Mouse (Mus musculus) ES-Bruce4 (cell line): ENCODE data around the gene Hexdc. TPM values are rescaled to one million over a fixed set of nuclear protein-coding genes. Genes with fewer than 3 reads are reported as not detected.

Experiments
- H3K27ac ChIP-seq: 2 replicates; pipeline ENCODE4 v1.5.1; 2012; ENCODE audit warnings: low read length, inconsistent platforms; ENCODE audit not compliant: insufficient read depth
- H3K27me3 ChIP-seq: 2 replicates; pipeline ENCODE4 v1.6.1; 2012; ENCODE audit warnings: mild to moderate bottlenecking, low read length, inconsistent platforms; ENCODE audit not compliant: control insufficient read depth, poor library complexity, insufficient read depth, severe bottlenecking
- H3K36me3 ChIP-seq: 2 replicates; pipeline ENCODE4 v1.6.1; 2012; ENCODE audit warnings: inconsistent platforms, mild to moderate bottlenecking, low read length, moderate library complexity; ENCODE audit not compliant: control insufficient read depth, poor library complexity, insufficient read depth, severe bottlenecking
- H3K4me1 ChIP-seq: one replicate; pipeline ENCODE4 v1.8.1; 2011; ENCODE audit warnings: low read length; ENCODE audit not compliant: control insufficient read depth, insufficient read depth
- H3K4me3 ChIP-seq: 2 replicates; pipeline ENCODE4 v1.5.1; 2011; ENCODE audit warnings: low read depth, mild to moderate bottlenecking, low read length
- H3K9ac ChIP-seq: 2 replicates; pipeline ENCODE4 v1.6.1; 2012; ENCODE audit warnings: low read depth, mild to moderate bottlenecking, inconsistent platforms; ENCODE audit not compliant: poor library complexity, severe bottlenecking
- H3K9me3 ChIP-seq: replicated peaks from 2 replicates; pipeline ENCODE4 v1.6.1; 2012; ENCODE audit warnings: mild to moderate bottlenecking, low read length, inconsistent platforms; ENCODE audit not compliant: control insufficient read depth, poor library complexity, insufficient read depth, severe bottlenecking
- CTCF ChIP-seq: IDR thresholded peaks from one replicate; pipeline ENCODE4 v1.8.1; 2011; ENCODE audit warnings: low read depth, low read length
- EP300 ChIP-seq: IDR thresholded peaks from 2 replicates; pipeline ENCODE4 v1.6.1; 2011; ENCODE audit warnings: low read depth, low read length; ENCODE audit not compliant: insufficient read depth
- POLR2A ChIP-seq: IDR thresholded peaks from one replicate; pipeline ENCODE4 v1.8.1; 2011; ENCODE audit warnings: low read length; ENCODE audit not compliant: insufficient read depth
- polyA plus RNA-seq: library from polyadenylated mRNA; stranded (reverse); fragments of >200 nt; gene quantifications from 2 replicates; pipeline ENCODE4 v1.2.4, GENCODE M21; 2011; ENCODE audit warnings: low read depth; ENCODE audit not compliant: missing spikeins, insufficient read depth, insufficient read length

The Hexdc gene
- polyA plus RNA-seq, 1 experiment = 8.2 TPM

DNA sequence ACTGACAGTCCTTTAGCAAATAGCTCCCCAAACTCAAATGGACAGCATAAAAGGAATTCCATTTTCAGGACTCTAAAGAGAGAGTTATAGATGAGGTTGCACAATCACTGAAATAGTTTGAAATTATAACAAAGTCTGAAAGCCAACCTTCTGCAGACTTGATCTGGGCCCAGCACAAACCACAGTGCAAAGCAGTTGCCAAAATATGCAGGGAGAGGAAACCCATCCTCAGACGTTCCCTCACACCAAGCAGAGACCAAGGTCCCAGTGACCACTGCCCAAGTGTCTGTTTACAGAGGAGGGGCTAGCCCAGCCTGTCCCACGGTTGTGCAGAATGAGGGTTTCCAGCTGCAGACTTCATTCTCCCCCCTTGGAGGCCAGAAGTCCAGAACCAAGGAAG, 5.6 kb upstream of the Hexdc start:
- no peak overlapping the region for H3K27ac ChIP-seq
- no peak overlapping the region for H3K4me3 ChIP-seq
- no peaks in the 10 kb centered on the region for H3K4me1 ChIP-seq
- TF ChIP-seq EP300 = no peak
- TF ChIP-seq POLR2A = no peak
- no peak for TF ChIP-seq CTCF
- H3K9ac ChIP-seq = no peak overlapping the region
- no peaks in the 10 kb centered on the region for H3K27me3 ChIP-seq
- H3K9me3 ChIP-seq = no peaks in the 10 kb centered on the region
- no peaks in the 10 kb centered on the region for H3K36me3 ChIP-seq

DNA sequence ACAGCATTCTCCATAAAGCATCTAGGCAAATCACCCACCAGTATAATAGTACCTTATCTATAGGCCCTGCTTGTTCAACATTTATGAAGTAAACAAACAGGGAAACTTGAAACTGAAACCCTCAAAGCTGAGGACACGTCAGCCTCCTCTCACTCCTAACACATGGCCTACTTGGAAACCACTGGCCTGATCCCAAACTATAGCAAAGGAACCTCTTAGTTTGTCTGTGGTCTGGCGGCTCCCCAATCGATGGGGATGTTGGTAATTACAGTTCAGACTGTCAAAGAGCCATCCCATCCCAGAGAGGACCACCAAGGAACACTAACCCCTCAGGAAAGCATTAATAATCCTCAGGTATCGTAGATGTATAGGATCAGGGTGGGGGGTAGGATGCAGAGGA, 4.4 kb upstream of the Hexdc start:
- TF ChIP-seq EP300 (no peak), CTCF (no peak), POLR2A (no peak)
- Histone ChIP-seq H3K4me1 (no peaks in the 10 kb centered on the region), H3K9me3 (no peaks in the 10 kb centered on the region)

DNA sequence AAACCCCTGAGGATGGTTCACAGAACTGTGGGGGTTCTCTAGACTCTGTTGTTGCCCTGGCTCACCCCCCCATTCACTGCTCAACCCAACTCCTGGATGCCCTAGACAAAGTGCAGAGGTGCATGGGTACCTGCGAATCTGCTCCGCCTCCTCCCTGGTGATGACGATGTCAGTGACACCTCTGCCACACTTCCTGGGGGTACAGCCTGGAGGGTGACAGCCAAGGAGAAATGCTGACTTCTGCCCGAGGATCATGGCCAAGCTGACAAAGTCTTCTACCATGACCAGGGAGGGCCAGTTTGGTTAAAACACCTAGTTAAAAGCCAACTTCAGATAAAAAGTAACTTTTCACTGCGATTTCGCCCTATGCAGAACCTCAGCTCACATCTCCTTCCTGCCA, 3.5 kb upstream of the Hexdc start:
- no peaks in the 10 kb centered on the region for H3K4me1 ChIP-seq
- no peak overlapping the region for H3K9ac ChIP-seq
- no peaks in the 10 kb centered on the region for H3K9me3 ChIP-seq
- no peak overlapping the region for H3K27ac ChIP-seq
- H3K27me3 ChIP-seq = no peaks in the 10 kb centered on the region
- no peak for TF ChIP-seq EP300
- H3K4me3 ChIP-seq = no peak overlapping the region
- H3K36me3 ChIP-seq = no peaks in the 10 kb centered on the region

More for the DNA sequence above, 4.4 kb upstream of the Hexdc start:
- Histone ChIP-seq H3K4me3 (no peak overlapping the region), H3K36me3 (no peaks in the 10 kb centered on the region), H3K27ac (no peak overlapping the region), H3K27me3 (no peaks in the 10 kb centered on the region), H3K9ac (no peak overlapping the region)

DNA sequence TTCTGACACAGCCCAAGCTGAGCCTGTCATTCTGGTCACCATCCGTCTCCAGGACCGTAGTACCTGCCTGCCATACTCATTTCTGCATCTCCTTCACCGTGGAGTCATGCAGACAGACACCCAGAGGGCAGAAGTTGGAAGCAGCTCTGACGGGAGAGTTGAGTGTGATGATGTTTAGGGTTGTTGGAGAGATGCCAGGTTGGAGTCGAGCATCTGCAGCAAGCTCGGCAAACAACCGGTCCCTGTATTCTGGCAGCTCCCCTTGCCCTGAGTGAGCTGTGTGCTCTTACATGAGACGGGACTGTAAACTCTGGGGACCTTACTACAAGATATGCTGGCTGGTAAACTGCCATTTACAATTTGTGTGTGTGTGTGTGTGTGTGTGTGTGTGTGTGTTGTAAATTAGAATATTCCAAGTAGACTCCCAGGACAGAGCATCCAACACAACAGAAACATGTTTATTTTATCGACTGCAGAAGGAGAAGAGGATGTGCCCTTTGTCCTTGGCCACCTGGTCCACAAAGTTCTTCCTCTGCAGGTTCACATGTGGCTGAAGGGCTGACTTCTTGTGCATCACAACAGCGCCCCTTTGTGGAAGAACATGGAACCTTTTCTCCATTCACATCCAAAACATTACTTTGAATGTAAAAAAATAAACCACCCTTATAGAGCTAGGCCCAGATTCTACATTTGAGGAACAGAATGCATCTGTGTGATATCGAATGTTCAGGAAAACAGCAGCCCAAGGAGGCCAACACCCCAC, 2.6 kb upstream of the Hexdc start:
- no peak overlapping the region for H3K4me3 ChIP-seq
- no peaks in the 10 kb centered on the region for H3K27me3 ChIP-seq
- TF ChIP-seq POLR2A = no peak
- peak; percentile 57 for TF ChIP-seq CTCF
- no peak overlapping the region for H3K9ac ChIP-seq
- H3K27ac ChIP-seq = no peak overlapping the region
- no peaks in the 10 kb centered on the region for H3K9me3 ChIP-seq
- no peaks in the 10 kb centered on the region for H3K36me3 ChIP-seq
- no peaks in the 10 kb centered on the region for H3K4me1 ChIP-seq

DNA sequence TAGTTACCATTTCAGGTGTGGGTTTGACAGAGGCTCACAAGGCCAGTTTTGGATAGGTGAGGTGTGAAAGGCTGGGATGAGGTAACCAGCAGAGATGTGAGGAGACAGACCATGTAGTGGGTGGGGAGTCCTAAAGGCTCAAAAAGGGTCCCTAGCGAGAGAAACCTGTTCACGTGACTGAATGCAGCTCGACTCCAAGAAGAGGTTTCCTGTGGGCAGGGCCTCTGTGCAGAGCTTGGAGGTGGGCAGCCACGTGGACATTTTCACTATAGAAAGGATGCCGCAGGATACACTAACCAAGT, 423 bp upstream of the Hexdc start:
- Histone ChIP-seq H3K9ac (no peak overlapping the region), H3K27ac (no peak overlapping the region), H3K36me3 (no peaks in the 10 kb centered on the region), H3K4me3 (peak overlapping the region; percentile 22), H3K9me3 (no peaks in the 10 kb centered on the region), H3K4me1 (no peaks in the 10 kb centered on the region), H3K27me3 (no peaks in the 10 kb centered on the region)
- TF ChIP-seq POLR2A = no peak
- TF ChIP-seq EP300 = no peak
- no peak for TF ChIP-seq CTCF

DNA sequence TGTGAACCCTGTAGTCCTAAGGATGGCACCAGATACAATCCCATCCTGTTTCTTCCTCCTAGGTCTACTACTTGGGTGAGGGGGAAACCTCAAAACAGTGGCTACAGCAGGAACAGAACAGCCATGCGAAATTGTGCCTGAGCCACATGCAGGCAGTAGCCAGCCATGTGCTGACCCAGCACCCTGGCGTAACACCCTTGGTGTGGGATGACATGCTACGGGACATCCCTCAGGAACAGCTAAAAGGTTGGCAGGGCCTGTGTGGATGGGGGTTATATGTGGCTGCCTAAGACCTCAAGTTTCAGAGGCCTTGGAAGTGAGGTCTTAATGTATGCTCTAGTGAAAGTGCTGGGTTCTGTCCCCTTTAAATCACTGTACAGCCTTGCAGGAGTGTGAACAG, 12.6 kb downstream of the Hexdc start:
- Histone ChIP-seq H3K36me3 (no peaks in the 10 kb centered on the region), H3K27ac (no peak overlapping the region), H3K9ac (no peak overlapping the region), H3K4me3 (no peak overlapping the region), H3K4me1 (no peaks in the 10 kb centered on the region), H3K27me3 (no peaks in the 10 kb centered on the region), H3K9me3 (no peaks in the 10 kb centered on the region)
- TF ChIP-seq POLR2A (no peak), EP300 (no peak), CTCF (no peak)
